In the genomic region with DNA sequence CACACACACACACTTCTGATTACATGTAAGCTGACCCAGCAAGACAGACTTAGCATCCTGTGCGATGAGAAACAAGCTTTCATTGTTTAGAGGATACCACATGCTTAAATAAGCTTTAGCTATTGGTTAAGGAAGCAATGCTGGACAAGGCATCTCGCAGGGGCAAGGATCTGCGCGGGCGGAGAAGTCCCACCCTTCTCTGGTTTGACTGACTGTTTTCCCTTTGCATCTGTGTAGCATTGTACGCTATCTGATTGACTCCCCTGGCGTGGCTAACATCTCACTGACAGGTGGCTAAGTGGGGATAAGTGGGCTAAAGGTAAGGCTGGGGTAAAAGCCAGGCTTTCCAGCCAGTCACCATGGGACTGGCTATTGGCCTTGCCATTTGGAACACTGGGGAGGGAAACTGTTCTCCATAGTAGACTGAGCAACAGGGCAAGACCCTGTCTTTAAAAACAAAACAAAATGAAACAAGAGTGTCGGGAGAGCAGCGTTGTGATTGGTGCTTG, we compare ENCODE assay signal across 12 mouse cellular contexts. TPM values are rescaled to one million over a fixed set of nuclear protein-coding genes. Genes with fewer than 3 reads are reported as not detected.
DNase-seq lines count a peak whose midpoint lies in the region; ATAC-seq and TF ChIP-seq lines count a peak whose summit lies in the region.
"Had no signal": no experiment of that assay in that cellular context is flagged by ENCODE, and none has a peak within 500 bp of the region (broad histone marks: within the 10 kb centered on the region; RNA-seq: fewer than 3 reads in every experiment).

A gene (minus strand): TSS at position 51 of the 509 bp plus-strand sequence.

- no peaks in the 10 kb centered on the region for H3K27me3 ChIP-seq in kidney, embryonic 16.5 days (ENCODE audit: insufficient read depth, low read length)
- H3K27me3 ChIP-seq in midbrain, embryonic 13.5 days, result no peaks in the 10 kb centered on the region
- no peaks in the 10 kb centered on the region for H3K27me3 ChIP-seq in liver, embryonic 11.5 days (replicated peaks; ENCODE audit: control insufficient read depth, insufficient read depth, low read length)

- TF ChIP-seq POLR2A in cortical plate, adult 2 months (IDR thresholded peaks at IDR 0.05; ENCODE audit: extremely low read depth, insufficient read depth, low read length), result no peak

- 77% methylated on average over 9 of the region's 9 CpGs for WGBS in kidney, embryonic 16.5 days
- 73% methylated on average over 9 of the region's 9 CpGs for WGBS in midbrain, embryonic 13.5 days
- 66% methylated on average over 9 of the region's 9 CpGs for WGBS in liver, embryonic 11.5 days

- no peak within 1 kb of the TSS for H3K27ac ChIP-seq in kidney, embryonic 16.5 days (ENCODE audit: low read length)
- no peak within 1 kb of the TSS for H3K27ac ChIP-seq in cortical plate, adult 2 months (ENCODE audit: insufficient read depth, low read length)
- 0 out of 2 replicates have a peak within 1 kb of the TSS, but pooled peaks have one; percentile 19 for H3K27ac ChIP-seq in midbrain, embryonic 13.5 days
- H3K27ac ChIP-seq in liver, embryonic 11.5 days (ENCODE audit: low read depth, low read length), result no peak within 1 kb of the TSS
- H3K27ac ChIP-seq: limb, embryonic 12.5 days had no signal

- H3K9me3 ChIP-seq in kidney, embryonic 16.5 days (ENCODE audit: low read length), result no peaks in the 10 kb centered on the region
- no peaks in the 10 kb centered on the region for H3K9me3 ChIP-seq in midbrain, embryonic 13.5 days
- no peaks in the 10 kb centered on the region for H3K9me3 ChIP-seq in liver, embryonic 11.5 days (ENCODE audit: control insufficient read depth, low read length)
- H3K9me3 ChIP-seq: limb, embryonic 12.5 days had no signal

- no peaks in the 10 kb centered on the region for H3K4me1 ChIP-seq in kidney, embryonic 16.5 days (ENCODE audit: insufficient read depth, low read length)
- H3K4me1 ChIP-seq in cortical plate, adult 2 months (ENCODE audit: control insufficient read depth, insufficient read depth, low read length), result no peaks in the 10 kb centered on the region
- peaks cover 26% of the 10 kb centered on the region for H3K4me1 ChIP-seq in midbrain, embryonic 13.5 days (replicated peaks)
- no peaks in the 10 kb centered on the region for H3K4me1 ChIP-seq in liver, embryonic 11.5 days (replicated peaks; ENCODE audit: control insufficient read depth, insufficient read depth, low read length)
- H3K4me1 ChIP-seq: limb, embryonic 12.5 days had no signal

- no peak for TF ChIP-seq CTCF in cortical plate, adult 2 months (IDR thresholded peaks at IDR 0.05; ENCODE audit: extremely low read depth, insufficient read depth, low read length)

- no peaks in the 10 kb centered on the region for H3K36me3 ChIP-seq in kidney, embryonic 16.5 days (ENCODE audit: insufficient read depth, low read length)
- no peaks in the 10 kb centered on the region for H3K36me3 ChIP-seq in midbrain, embryonic 13.5 days
- H3K36me3 ChIP-seq in liver, embryonic 11.5 days (ENCODE audit: control insufficient read depth, insufficient read depth, low read length), result no peaks in the 10 kb centered on the region
- H3K36me3 ChIP-seq: limb, embryonic 12.5 days had no signal

- no peak within 1 kb of the TSS for H3K9ac ChIP-seq in kidney, embryonic 16.5 days (replicated peaks; ENCODE audit: low read length)
- no peak within 1 kb of the TSS; the same call in 1 of the 2 replicates for H3K9ac ChIP-seq in midbrain, embryonic 13.5 days (replicated peaks)
- no peak within 1 kb of the TSS for H3K9ac ChIP-seq in liver, embryonic 11.5 days (ENCODE audit: low read depth, low read length)
- H3K9ac ChIP-seq: limb, embryonic 12.5 days had no signal

- no peak for ATAC-seq in kidney, embryonic 16.5 days (ENCODE audit: low FRiP score, low TSS enrichment)
- ATAC-seq in midbrain, embryonic 13.5 days, result no peak; the same call in 1 of the 2 replicates
- ATAC-seq in liver, embryonic 11.5 days (replicated peaks; ENCODE audit: low FRiP score), result no peak

- peak; percentile 91 for DNase-seq in heart, adult 11 months
- DNase-seq in heart, adult 9 months (ENCODE audit: low spot score in 2 of 2), result no peak
- DNase-seq in kidney, adult 8-10 months, result no peak
- no peak for DNase-seq in liver, embryonic 11.5 days (ENCODE audit: low spot score)
- no peak for DNase-seq in adrenal gland, adult 18-20 months (ENCODE audit: low spot score in 2 of 2)
- DNase-seq: thymus, postnatal 25 days had no signal

- no peak within 1 kb of the TSS for H3K4me3 ChIP-seq in kidney, embryonic 16.5 days (ENCODE audit: low read length)
- peak within 1 kb of the TSS; percentile 12 for H3K4me3 ChIP-seq in cortical plate, adult 2 months (ENCODE audit: insufficient read depth, low read length)
- H3K4me3 ChIP-seq in midbrain, embryonic 13.5 days (replicated peaks), result no peak within 1 kb of the TSS
- H3K4me3 ChIP-seq in liver, embryonic 11.5 days (ENCODE audit: low read depth, low read length), result no peak within 1 kb of the TSS
- H3K4me3 ChIP-seq: limb, embryonic 12.5 days had no signal

- H3K4me2 ChIP-seq in kidney, embryonic 16.5 days (replicated peaks; ENCODE audit: low read depth, low read length), result peak within 1 kb of the TSS; percentile 44
- H3K4me2 ChIP-seq in midbrain, embryonic 13.5 days (replicated peaks), result peak within 1 kb of the TSS; percentile 23; the same call in 1 of the 2 replicates
- H3K4me2 ChIP-seq in liver, embryonic 11.5 days, result no peak within 1 kb of the TSS

RNA-seq across cellular contexts. Expression of the gene that starts here (rescaled TPM):
- not detected in 2 replicates for polyA plus RNA-seq in kidney, embryonic 16.5 days (2015; fragmentation: Nextera tagmentation; extraction: Ambion mirVana)
- polyA plus RNA-seq in cortical plate, adult 2 months (2012; rRNA removed), result 0.21 and 0.30 TPM in 2 replicates
- 1.2 and 1.6 TPM in 2 replicates for polyA plus RNA-seq in midbrain, embryonic 13.5 days (2015; fragmentation: Nextera tagmentation; extraction: Ambion mirVana)
- 0.16 TPM in 1 of 2 replicates, not detected in the other for polyA plus RNA-seq in liver, embryonic 11.5 days (2014; fragmentation: Nextera tagmentation; extraction: Ambion mirVana)
- 1 to 10 TPM in 1 of 2 experiments, under 1 TPM in 1; 0.54 to 1.6 TPM for total RNA-seq in adrenal gland, adult 18-20 months (2021)
- total RNA-seq: MEL had no signal
- polyA plus RNA-seq: gonadal fat pad, adult 2 months had no signal
